Mouse (Mus musculus) erythroblast, adult 5-6 weeks (primary cell): ENCODE results near the gene Hsf5. TPM values are rescaled to one million over a fixed set of nuclear protein-coding genes. Genes with fewer than 3 reads are reported as not detected.

Experiments
- ATAC-seq: replicated peaks from 2 replicates; pipeline ENCODE4 v1.8.0; 2016; ENCODE audit warnings: moderate number of reproducible peaks, mild to moderate bottlenecking, moderate TSS enrichment, inconsistent platforms; ENCODE audit not compliant: poor library complexity, low FRiP score, severe bottlenecking
- total RNA-seq, 2 experiments: library from RNA; stranded (forward) in 1 of 2; stranded (reverse) in 1 of 2; fragments of 150-400 nt in 1 of 2; fragments of 200-764, 138-1000 nt in 1 of 2; gene quantifications; 2 replicates each; pipeline versions ENCODE4 v1.2.3 to v1.2.4; 2015 to 2017; ENCODE audit warnings: low replicate concordance in 2 of 2

The Hsf5 gene
- total RNA-seq, 2 experiments from 2014 or later: 0.38 TPM; not detected in 1

- no peak for ATAC-seq
Measured at GRCm38 (mm10) chr11:87680786-87681185, 63.8 kb downstream of the Hsf5 start.

DNA sequence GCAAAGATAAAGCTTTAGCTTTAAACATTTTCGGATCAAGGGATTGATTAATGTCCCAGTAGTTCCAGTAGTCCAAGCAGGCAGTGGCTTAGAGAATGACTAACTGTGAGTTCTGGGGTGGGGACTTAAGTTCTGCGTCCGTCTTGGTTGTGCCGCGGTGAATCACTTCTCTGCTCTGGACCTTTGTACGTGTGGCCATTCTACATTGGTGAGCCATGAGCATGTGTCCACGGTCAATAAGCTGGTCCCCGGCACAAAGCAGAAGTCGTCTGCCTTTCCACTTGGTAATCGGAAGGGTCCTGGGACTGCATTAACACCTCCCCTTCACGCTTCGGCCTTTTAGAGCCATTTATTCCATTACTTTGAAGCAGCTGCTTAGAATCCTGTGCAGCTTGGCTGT lies 65.1 kb downstream of the Hsf5 start:
- no peak for ATAC-seq

GRCm38 (mm10) chr11:87682838-87683571 lies 66.0 kb downstream of the Hsf5 start:
- ATAC-seq: no peak

DNA sequence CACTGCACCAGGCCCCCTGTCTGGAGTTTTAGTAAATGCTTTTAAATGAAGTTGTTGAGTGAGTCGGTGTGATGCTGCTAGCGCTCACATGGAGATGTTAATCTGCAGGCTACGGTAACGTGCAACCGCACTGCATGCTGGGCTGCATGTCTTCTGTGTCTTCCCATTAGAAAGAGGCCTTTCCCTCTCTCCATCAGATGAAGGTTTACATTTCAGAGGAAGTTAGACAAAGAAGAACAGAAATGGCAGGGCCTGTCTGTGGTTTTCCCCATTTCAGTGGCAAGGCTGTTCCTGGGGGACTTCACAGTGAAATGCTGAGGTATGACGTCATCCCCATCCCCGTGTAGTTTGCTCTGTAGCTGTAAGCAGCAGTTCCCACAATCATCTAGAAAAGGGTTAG lies 69.4 kb downstream of the Hsf5 start:
- ATAC-seq: no peak

DNA sequence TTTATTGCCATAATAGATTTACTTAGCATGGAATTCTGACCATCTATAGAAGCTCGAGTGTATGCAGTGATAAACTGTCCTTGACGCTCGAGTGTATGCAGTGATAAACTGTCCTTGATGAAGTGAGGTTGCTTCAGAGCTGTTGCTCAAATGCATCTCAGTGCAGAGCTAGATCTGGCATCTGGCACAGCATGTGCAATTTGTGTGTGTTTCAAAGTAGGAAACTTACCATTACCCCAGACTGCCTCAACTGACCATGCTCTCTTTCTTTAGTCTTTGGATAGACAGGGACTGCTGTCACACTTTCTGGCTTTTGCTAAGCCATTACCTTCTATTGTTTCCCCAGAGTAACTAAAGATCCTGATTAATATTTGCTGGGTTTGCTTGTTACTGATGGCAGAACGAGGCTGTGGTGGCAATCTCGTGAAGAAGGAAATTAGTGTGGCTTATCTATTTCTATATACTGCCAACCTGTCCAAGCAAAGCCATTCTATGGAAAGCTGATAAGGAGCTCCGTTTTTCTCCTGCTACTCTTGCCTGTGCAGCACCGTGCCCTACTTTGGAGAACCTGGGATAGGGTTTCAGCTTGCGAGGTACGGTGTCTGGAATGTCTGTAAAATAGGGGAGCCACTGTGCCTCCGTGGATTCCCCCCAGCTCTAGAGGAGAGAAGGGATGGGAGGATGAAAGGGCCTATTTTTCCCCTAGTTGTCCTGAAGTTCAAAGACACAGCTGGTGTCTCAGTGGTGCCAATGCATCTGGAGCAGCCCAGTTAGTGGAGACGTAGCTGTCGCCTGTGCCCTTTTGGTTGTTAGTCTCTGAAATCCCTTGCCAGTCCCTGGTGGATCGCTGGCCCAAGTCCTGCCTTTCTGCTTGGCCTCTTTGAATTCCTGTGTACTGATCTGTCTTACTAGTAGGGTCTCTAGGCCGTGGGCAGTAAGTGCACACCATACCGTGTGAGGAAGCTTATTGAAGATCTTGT lies 70.6 kb downstream of the Hsf5 start:
- ATAC-seq: no peak

DNA sequence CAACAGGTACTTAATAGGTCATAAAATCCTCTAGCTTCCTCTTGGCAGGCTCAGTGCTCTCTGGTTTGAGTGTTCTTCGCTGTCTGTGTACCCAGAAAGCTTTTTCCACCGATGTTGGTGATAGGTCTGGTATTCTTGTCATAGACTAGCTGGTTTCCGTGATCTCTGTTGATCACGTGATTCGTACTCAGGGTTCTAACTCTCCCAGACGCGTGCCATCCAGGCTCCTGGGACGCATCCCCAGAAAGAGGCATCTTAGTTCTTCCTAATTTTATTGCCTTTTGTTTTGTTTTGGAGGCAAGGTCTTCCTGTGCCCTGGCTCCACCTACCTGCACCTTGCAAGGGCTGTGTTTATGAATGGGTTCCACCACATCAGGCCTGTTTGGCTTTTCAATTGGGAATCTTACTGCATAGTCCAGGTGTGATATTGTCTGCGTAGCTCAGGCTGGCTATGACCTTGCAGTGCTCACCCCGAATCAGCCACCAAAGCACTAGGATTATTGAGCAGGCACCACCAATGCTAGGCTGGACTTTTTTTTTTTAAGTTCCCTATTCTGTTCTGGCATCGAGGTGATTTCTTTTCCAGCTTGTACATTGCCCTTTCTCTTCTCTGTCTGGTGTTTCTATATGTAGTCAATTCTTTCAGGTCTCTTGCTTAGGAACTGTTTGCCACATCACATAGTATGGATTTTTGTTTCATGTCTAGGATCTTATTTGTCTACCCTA lies 71.7 kb downstream of the Hsf5 start:
- ATAC-seq: no peak

GRCm38 (mm10) chr11:87689402-87689808 lies 72.4 kb downstream of the Hsf5 start:
- ATAC-seq: 0 out of 2 replicates have a peak, but pooled peaks have one; percentile 27

- ATAC-seq: peak; percentile 79
Measured at GRCm38 (mm10) chr11:87690054-87690740, 73.2 kb downstream of the Hsf5 start.

DNA sequence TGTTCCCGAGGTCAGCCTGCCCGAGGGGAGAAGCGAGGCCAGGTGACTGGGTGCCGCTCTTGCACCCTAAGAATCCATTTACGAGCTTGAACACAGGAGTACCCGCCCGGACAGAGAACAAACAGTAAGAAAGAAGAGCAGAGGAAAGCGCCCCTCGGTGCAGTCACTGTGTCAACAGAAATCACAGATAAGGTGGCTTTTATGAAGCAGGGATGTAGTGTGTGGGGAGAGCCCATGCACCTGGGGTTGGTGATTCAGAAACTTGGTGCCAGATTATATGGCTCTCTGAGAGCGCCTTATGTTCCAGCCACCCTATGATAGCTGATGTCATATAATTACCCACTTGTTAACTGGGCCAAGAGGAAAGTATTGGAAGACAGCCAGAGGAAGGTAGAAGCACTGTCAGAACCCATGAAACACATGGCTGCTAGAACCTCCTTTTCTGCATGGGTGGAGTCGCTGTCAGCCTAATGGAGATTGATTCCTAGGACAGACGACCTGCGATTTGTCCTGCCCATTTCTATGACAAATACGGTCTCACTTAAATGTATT lies 80.2 kb downstream of the Hsf5 start:
- no peak for ATAC-seq

- ATAC-seq: no peak
Measured at GRCm38 (mm10) chr11:87698126-87698525, 81.2 kb downstream of the Hsf5 start.

- ATAC-seq: no peak
Measured at GRCm38 (mm10) chr11:87701108-87701507, 84.1 kb downstream of the Hsf5 start.

GRCm38 (mm10) chr11:87701877-87702620 lies 85.1 kb downstream of the Hsf5 start:
- ATAC-seq: no peak

GRCm38 (mm10) chr11:87703654-87704053 lies 86.7 kb downstream of the Hsf5 start:
- ATAC-seq: no peak; the same call in 1 of the 2 replicates

DNA sequence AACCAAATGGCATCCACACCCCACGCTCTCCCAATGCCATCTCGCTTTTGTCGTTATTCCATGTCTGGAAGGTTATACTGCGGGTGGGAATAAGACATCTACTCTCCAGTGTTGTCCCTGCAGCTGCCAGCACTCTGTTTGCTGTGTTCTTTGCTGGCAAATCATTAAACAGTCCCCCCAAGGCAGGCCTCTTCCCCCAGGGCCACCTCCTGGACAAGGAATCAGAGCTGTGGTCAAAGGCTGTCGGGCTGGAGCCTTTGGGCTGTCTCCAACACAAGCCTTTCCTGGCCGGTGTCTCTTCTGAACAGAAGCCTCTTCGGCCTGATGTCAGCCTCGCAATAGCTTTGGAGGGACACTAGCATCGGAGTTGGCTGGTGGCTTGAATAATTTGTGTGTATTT lies 87.3 kb downstream of the Hsf5 start:
- no peak for ATAC-seq

- ATAC-seq: no peak
Measured at GRCm38 (mm10) chr11:87707570-87707969, 90.6 kb downstream of the Hsf5 start.

DNA sequence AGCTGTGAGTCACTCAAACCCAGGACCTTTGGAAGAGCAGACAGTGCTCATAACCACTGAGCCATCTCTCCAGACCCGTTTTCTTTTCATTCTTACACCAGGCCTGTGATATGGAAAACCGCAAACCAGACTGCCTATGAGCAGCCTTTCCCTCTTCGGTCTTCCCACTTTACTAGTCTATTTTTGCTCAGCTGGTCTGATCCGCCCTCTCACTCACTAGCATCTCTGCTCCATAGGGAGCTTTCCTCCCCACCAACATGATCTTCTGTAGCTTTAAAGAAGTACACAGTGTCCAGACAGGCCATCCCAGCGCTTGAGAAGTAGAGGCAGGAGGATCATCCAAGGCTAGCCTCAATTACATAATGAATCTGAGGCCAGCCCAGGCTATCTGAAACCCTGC lies 92.0 kb downstream of the Hsf5 start:
- ATAC-seq: no peak
